15 mouse cellular contexts compared by ENCODE assay signal in genomic region chr8:31370137-31371010, GRCm38 (mm10).
DNase-seq lines count a peak whose midpoint lies in the region; ATAC-seq and TF ChIP-seq lines count a peak whose summit lies in the region.
"Had no signal": no experiment of that assay in that cellular context is flagged by ENCODE, and none has a peak within 500 bp of the region (broad histone marks: within the 10 kb centered on the region; RNA-seq: fewer than 3 reads in every experiment).

No protein-coding gene starts in this region.

- H3K36me3 ChIP-seq in forebrain, embryonic 13.5 days (ENCODE audit: poor library complexity, severe bottlenecking): no peaks in the 10 kb centered on the region
- H3K36me3 ChIP-seq in forebrain, embryonic 11.5 days (ENCODE audit: control insufficient read depth, insufficient read depth, low read length): no peaks in the 10 kb centered on the region
- no peaks in the 10 kb centered on the region for H3K36me3 ChIP-seq in lung, embryonic 14.5 days (ENCODE audit: insufficient read depth)
- H3K36me3 ChIP-seq in hindbrain, embryonic 15.5 days: no peaks in the 10 kb centered on the region
- H3K36me3 ChIP-seq in neural tube, embryonic 15.5 days: no peaks in the 10 kb centered on the region
- H3K36me3 ChIP-seq: heart, embryonic 10.5 days had no signal

- H3K4me1 ChIP-seq in forebrain, embryonic 13.5 days: peaks cover 12% of the 10 kb centered on the region
- peaks cover 2% of the 10 kb centered on the region; the same call in 1 of the 2 replicates for H3K4me1 ChIP-seq in forebrain, embryonic 11.5 days (replicated peaks; ENCODE audit: control insufficient read depth, insufficient read depth, low read length)
- H3K4me1 ChIP-seq in lung, embryonic 14.5 days (ENCODE audit: insufficient read depth): no peaks in the 10 kb centered on the region
- H3K4me1 ChIP-seq in hindbrain, embryonic 15.5 days (replicated peaks): 0 out of 2 replicates have a peak, but pooled peaks cover 3% of the 10 kb centered on the region
- H3K4me1 ChIP-seq in neural tube, embryonic 15.5 days: no peaks in the 10 kb centered on the region

- H3K9me3 ChIP-seq in forebrain, embryonic 13.5 days (replicated peaks): no peaks in the 10 kb centered on the region
- H3K9me3 ChIP-seq in forebrain, embryonic 11.5 days (ENCODE audit: control insufficient read depth, low read length): no peaks in the 10 kb centered on the region
- H3K9me3 ChIP-seq in lung, embryonic 14.5 days (ENCODE audit: low read depth, low read length): no peaks in the 10 kb centered on the region
- no peaks in the 10 kb centered on the region for H3K9me3 ChIP-seq in hindbrain, embryonic 15.5 days
- H3K9me3 ChIP-seq in neural tube, embryonic 15.5 days (replicated peaks): no peaks in the 10 kb centered on the region
- H3K9me3 ChIP-seq: heart, embryonic 10.5 days had no signal

- no peak overlapping the region for H3K4me2 ChIP-seq in forebrain, embryonic 13.5 days
- no peak overlapping the region for H3K4me2 ChIP-seq in forebrain, embryonic 11.5 days (ENCODE audit: low read depth, low read length, severe bottlenecking)
- no peak overlapping the region for H3K4me2 ChIP-seq in lung, embryonic 14.5 days
- H3K4me2 ChIP-seq in hindbrain, embryonic 15.5 days: no peak overlapping the region
- H3K4me2 ChIP-seq in neural tube, embryonic 15.5 days: no peak overlapping the region

- ATAC-seq in forebrain, embryonic 13.5 days: peak; percentile 45; the same call in 1 of the 2 replicates
- ATAC-seq in forebrain, embryonic 11.5 days (replicated peaks; ENCODE audit: low FRiP score): no peak
- peak; percentile 74; the same call in 1 of the 2 replicates for ATAC-seq in lung, embryonic 14.5 days (ENCODE audit: insufficient read depth)
- peak; percentile 76; the same call in 1 of the 2 replicates for ATAC-seq in hindbrain, embryonic 15.5 days (ENCODE audit: low FRiP score, low read depth)
- peak; percentile 72 for ATAC-seq in neural tube, embryonic 15.5 days (ENCODE audit: low FRiP score)

- no peak overlapping the region for H3K9ac ChIP-seq in forebrain, embryonic 13.5 days
- H3K9ac ChIP-seq in forebrain, embryonic 11.5 days (ENCODE audit: low read length): no peak overlapping the region
- no peak overlapping the region for H3K9ac ChIP-seq in lung, embryonic 14.5 days
- H3K9ac ChIP-seq in hindbrain, embryonic 15.5 days: no peak overlapping the region
- H3K9ac ChIP-seq in neural tube, embryonic 15.5 days (replicated peaks): no peak overlapping the region

- 40% methylated on average over 3 of the region's 3 CpGs for WGBS in forebrain, embryonic 13.5 days
- WGBS in forebrain, embryonic 11.5 days: 57% methylated on average over 3 of the region's 3 CpGs
- WGBS in lung, embryonic 14.5 days: 28% methylated on average over 3 of the region's 3 CpGs
- 49% methylated on average over 3 of the region's 3 CpGs for WGBS in hindbrain, embryonic 15.5 days
- WGBS in neural tube, embryonic 15.5 days: 31% methylated on average over 3 of the region's 3 CpGs

- TF ChIP-seq CTCF in lung, embryonic 14.5 days (IDR thresholded peaks at IDR 0.05; ENCODE audit: low read depth): no peak; the same call in 1 of the 2 replicates

- H3K4me3 ChIP-seq in forebrain, embryonic 13.5 days: no peak overlapping the region
- H3K4me3 ChIP-seq in forebrain, embryonic 11.5 days (ENCODE audit: low read depth, low read length): no peak overlapping the region
- no peak overlapping the region for H3K4me3 ChIP-seq in lung, embryonic 14.5 days (ENCODE audit: low read depth, low read length)
- no peak overlapping the region for H3K4me3 ChIP-seq in hindbrain, embryonic 15.5 days
- no peak overlapping the region for H3K4me3 ChIP-seq in neural tube, embryonic 15.5 days (replicated peaks)
- H3K4me3 ChIP-seq: heart, embryonic 10.5 days had no signal

- H3K27ac ChIP-seq in forebrain, embryonic 13.5 days: no peak overlapping the region
- H3K27ac ChIP-seq in forebrain, embryonic 11.5 days (ENCODE audit: low read depth, low read length): no peak overlapping the region
- H3K27ac ChIP-seq in lung, embryonic 14.5 days (ENCODE audit: low read depth): no peak overlapping the region
- no peak overlapping the region for H3K27ac ChIP-seq in hindbrain, embryonic 15.5 days (replicated peaks)
- H3K27ac ChIP-seq in neural tube, embryonic 15.5 days (replicated peaks): no peak overlapping the region
- H3K27ac ChIP-seq: heart, embryonic 10.5 days had no signal

- no peak for DNase-seq in forebrain, embryonic 11.5 days (ENCODE audit: low spot score)
- DNase-seq in lung, embryonic 14.5 days: peak; percentile 45
- DNase-seq in lung, postnatal 36 days: no peak
- no peak for DNase-seq in heart, adult 8-10 months (ENCODE audit: low spot score)
- DNase-seq in spleen, postnatal 10 days (ENCODE audit: low spot score in 2 of 2): no peak
- DNase-seq: cerebellum, adult 9-11 months; gastrocnemius, postnatal 10 days; kidney, adult 9 months; liver; right cerebral cortex, postnatal 14 days; thymus, postnatal 14 days had no signal

- no peaks in the 10 kb centered on the region for H3K27me3 ChIP-seq in forebrain, embryonic 13.5 days
- H3K27me3 ChIP-seq in forebrain, embryonic 11.5 days (ENCODE audit: control insufficient read depth, insufficient read depth, low read length): no peaks in the 10 kb centered on the region
- no peaks in the 10 kb centered on the region for H3K27me3 ChIP-seq in lung, embryonic 14.5 days (ENCODE audit: insufficient read depth, low read length)
- H3K27me3 ChIP-seq in hindbrain, embryonic 15.5 days: no peaks in the 10 kb centered on the region
- no peaks in the 10 kb centered on the region for H3K27me3 ChIP-seq in neural tube, embryonic 15.5 days (replicated peaks)
